Mouse (Mus musculus): ENCODE data around the gene Notch4. TPM values are rescaled to one million over a fixed set of nuclear protein-coding genes. Genes with fewer than 3 reads are reported as not detected.
"Not testable (repeated sequence)": the region's sequence is repeated elsewhere in the genome, so short reads cannot be mapped to it uniquely, and the experiment has no call there.

The Notch4 gene
- polyA plus RNA-seq (2021): 0.87 TPM

- in situ Hi-C loops (cut with MboI; ENCODE audit: low pct_unique_long_range_greater_than_20kb): no loop called here
- H3K27me3 ChIP-seq: peaks cover 40% of the 10 kb centered on the region
- no peak for TF ChIP-seq CTCF (IDR thresholded peaks at IDR 0.05)
- ChIA-PET POLR2A (interaction anchor here (0.7 kb wide), 1 partner anchor 652 kb away, joined by 5 read pairs; no protein-coding TSS in a partner anchor), CTCF (no interaction called here)
- no peak for ATAC-seq
- DNase-seq (ENCODE audit: low read depth, low spot score): no peak
Observed at GRCm38 (mm10) chr17:34564003-34564421, at the start of gene Notch4. Gene Notch4 (plus strand): TSS chr17:34564268.

GRCm38 (mm10) chr17:34516514-34516913 lies 47.6 kb upstream of the Notch4 start:
- DNase-seq (ENCODE audit: low read depth, low spot score) (no peak), ATAC-seq (no peak)
- H3K27me3 ChIP-seq: peaks cover 7% of the 10 kb centered on the region
- no peak for TF ChIP-seq CTCF (IDR thresholded peaks at IDR 0.05)
- CTCF ChIA-PET: no interaction called here
- in situ Hi-C loops (cut with MboI; ENCODE audit: low pct_unique_long_range_greater_than_20kb): no loop called here
- POLR2A ChIA-PET: no interaction called here

GRCm38 (mm10) chr17:34517252-34517651 lies 46.8 kb upstream of the Notch4 start, which contains the start of gene Btnl6:
Gene Btnl6 (minus strand): TSS chr17:34517352.
- ATAC-seq (no peak), DNase-seq (ENCODE audit: low read depth, low spot score) (no peak)
- in situ Hi-C loops (cut with MboI; ENCODE audit: low pct_unique_long_range_greater_than_20kb): no loop called here
- ChIA-PET POLR2A (no interaction called here), CTCF (no interaction called here)
- H3K27me3 ChIP-seq: peaks cover 7% of the 10 kb centered on the region
- TF ChIP-seq CTCF (IDR thresholded peaks at IDR 0.05): no peak

DNA sequence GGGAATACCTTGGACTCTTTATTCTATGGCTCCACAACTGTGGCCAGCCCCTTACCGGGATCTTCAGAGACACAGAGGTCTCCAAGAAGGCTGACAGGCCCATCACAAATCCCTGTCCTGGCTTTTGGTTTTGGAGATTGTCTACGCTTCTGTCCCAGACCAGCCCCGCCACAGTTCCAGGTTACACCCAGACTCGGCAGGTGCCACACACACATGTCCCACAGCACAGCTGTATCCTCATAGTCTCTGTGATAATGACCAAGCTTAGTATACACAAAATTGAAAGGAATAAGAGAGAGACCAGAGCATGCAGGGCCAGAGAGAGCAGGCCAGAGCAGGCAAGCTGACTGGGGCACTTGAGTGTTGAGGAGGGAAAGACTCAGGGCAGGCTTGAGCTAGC lies 46.3 kb upstream of the Notch4 start:
- TF ChIP-seq CTCF (IDR thresholded peaks at IDR 0.05): no peak
- in situ Hi-C loops (cut with MboI; ENCODE audit: low pct_unique_long_range_greater_than_20kb): no loop called here
- CTCF ChIA-PET: no interaction called here
- ATAC-seq: no peak
- no peak for DNase-seq (ENCODE audit: low read depth, low spot score)
- H3K27me3 ChIP-seq: peaks cover 7% of the 10 kb centered on the region
- POLR2A ChIA-PET: no interaction called here

- CTCF ChIA-PET; in situ Hi-C loops (cut with MboI; ENCODE audit: low pct_unique_long_range_greater_than_20kb); ATAC-seq; DNase-seq (ENCODE audit: low read depth, low spot score); POLR2A ChIA-PET; H3K27me3 ChIP-seq: not testable (repeated sequence)
Observed at GRCm38 (mm10) chr17:34518571-34518970, 45.5 kb upstream of the Notch4 start.

GRCm38 (mm10) chr17:34519001-34519400 lies 45.1 kb upstream of the Notch4 start:
- in situ Hi-C loops (cut with MboI; ENCODE audit: low pct_unique_long_range_greater_than_20kb): no loop called here
- DNase-seq (ENCODE audit: low read depth, low spot score) (no peak), ATAC-seq (no peak)
- ChIA-PET POLR2A (interaction anchor here (0.7 kb wide), 1 partner anchor 27 kb away, joined by 3 read pairs; no protein-coding TSS in a partner anchor), CTCF (interaction anchor here (0.9 kb wide), 1 partner anchor 12 kb away, joined by 3 read pairs; no protein-coding TSS in a partner anchor)
- peaks cover 7% of the 10 kb centered on the region for H3K27me3 ChIP-seq
- no peak for TF ChIP-seq CTCF (IDR thresholded peaks at IDR 0.05)

- ChIA-PET POLR2A (no interaction called here), CTCF (no interaction called here)
- ATAC-seq: no peak
- no peak for TF ChIP-seq CTCF (IDR thresholded peaks at IDR 0.05)
- DNase-seq (ENCODE audit: low read depth, low spot score): no peak
- in situ Hi-C loops (cut with MboI; ENCODE audit: low pct_unique_long_range_greater_than_20kb): no loop called here
- peaks cover 15% of the 10 kb centered on the region for H3K27me3 ChIP-seq
Observed at GRCm38 (mm10) chr17:34532671-34533070, 31.4 kb upstream of the Notch4 start.

DNA sequence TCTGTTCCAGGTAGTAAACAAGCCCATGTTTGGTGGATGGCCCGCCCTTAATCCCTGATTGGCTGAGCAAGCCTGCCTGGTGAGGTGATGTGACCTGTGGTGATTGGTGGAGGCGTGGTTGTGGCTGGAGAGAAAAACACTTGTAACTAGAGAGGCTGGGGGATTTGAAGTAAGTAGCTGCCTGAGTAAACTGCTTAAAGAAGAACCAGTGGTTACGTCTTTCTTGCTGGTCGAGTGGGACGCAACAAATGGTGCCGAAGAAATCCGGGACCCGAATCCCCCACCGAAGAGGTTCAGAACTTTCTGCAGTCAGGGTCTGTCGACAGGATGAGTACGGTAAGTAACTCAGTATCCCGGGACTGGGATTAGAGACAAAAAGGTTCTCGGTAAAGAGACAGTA lies 20.5 kb upstream of the Notch4 start:
- ATAC-seq; H3K27me3 ChIP-seq; DNase-seq (ENCODE audit: low read depth, low spot score); in situ Hi-C loops (cut with MboI; ENCODE audit: low pct_unique_long_range_greater_than_20kb); CTCF ChIA-PET; POLR2A ChIA-PET: not testable (repeated sequence)

- no peak for ATAC-seq
- in situ Hi-C loops (cut with MboI; ENCODE audit: low pct_unique_long_range_greater_than_20kb): no loop called here
- no peak for TF ChIP-seq CTCF (IDR thresholded peaks at IDR 0.05)
- DNase-seq (ENCODE audit: low read depth, low spot score): no peak
- POLR2A ChIA-PET: no interaction called here
- CTCF ChIA-PET: no interaction called here
- H3K27me3 ChIP-seq: peaks cover 8% of the 10 kb centered on the region
Observed at GRCm38 (mm10) chr17:34546797-34547196, 17.3 kb upstream of the Notch4 start.

GRCm38 (mm10) chr17:34547601-34548000 lies 16.5 kb upstream of the Notch4 start:
- no peak for ATAC-seq
- DNase-seq (ENCODE audit: low read depth, low spot score): no peak
- in situ Hi-C loops (cut with MboI; ENCODE audit: low pct_unique_long_range_greater_than_20kb): no loop called here
- TF ChIP-seq CTCF (IDR thresholded peaks at IDR 0.05): no peak
- ChIA-PET CTCF (no interaction called here), POLR2A (no interaction called here)
- peaks cover 10% of the 10 kb centered on the region for H3K27me3 ChIP-seq

GRCm38 (mm10) chr17:34549156-34549555 lies 14.9 kb upstream of the Notch4 start:
- no peak for DNase-seq (ENCODE audit: low read depth, low spot score)
- peaks cover 10% of the 10 kb centered on the region for H3K27me3 ChIP-seq
- CTCF ChIA-PET: no interaction called here
- in situ Hi-C loops (cut with MboI; ENCODE audit: low pct_unique_long_range_greater_than_20kb): no loop called here
- no peak for TF ChIP-seq CTCF (IDR thresholded peaks at IDR 0.05)
- ATAC-seq: no peak
- POLR2A ChIA-PET: no interaction called here

- ATAC-seq (no peak), DNase-seq (ENCODE audit: low read depth, low spot score) (no peak)
- POLR2A ChIA-PET: no interaction called here
- CTCF ChIA-PET: no interaction called here
- H3K27me3 ChIP-seq: peaks cover 10% of the 10 kb centered on the region
- no peak for TF ChIP-seq CTCF (IDR thresholded peaks at IDR 0.05)
- in situ Hi-C loops (cut with MboI; ENCODE audit: low pct_unique_long_range_greater_than_20kb): no loop called here
Observed at GRCm38 (mm10) chr17:34549843-34550242, 14.2 kb upstream of the Notch4 start.
